Mouse (Mus musculus): ENCODE measurements around the gene Slc25a51.

Gene Slc25a51

DNA sequence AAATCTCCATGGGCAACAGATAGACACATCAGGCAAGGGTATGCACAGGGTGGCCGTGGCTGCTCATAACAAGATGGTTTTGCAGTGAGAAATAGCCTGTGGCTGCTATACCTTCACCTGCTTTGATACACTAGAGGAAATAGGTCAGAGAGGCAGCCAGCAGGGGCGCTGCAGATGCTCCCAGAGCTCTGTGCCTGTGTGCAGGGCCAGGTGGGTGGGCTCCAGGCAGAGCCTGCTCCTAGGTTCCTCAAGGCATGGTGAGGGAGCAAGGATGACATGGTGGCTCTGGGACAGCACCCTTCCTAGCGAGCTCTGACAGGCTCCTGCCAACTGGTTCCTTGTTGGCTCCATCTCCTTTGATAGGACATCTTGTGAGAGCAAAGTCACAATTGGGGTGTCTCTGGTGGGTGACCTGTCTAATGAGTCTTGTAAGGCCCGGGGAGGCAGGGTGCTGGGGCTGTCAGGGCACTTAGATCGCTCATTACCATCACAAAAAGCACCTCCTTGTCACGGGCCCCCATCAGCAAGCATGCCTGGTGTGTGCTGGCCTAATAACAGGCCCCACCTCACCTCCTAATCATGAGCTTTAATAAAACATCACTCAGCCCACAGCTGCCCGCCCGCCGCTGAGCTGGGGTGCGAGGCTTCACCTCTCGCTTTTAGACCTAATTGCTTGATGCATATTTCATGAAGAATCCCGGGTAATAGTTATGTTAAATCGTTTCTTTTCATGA lies 18.3 kb upstream of the Slc25a51 start:
- DNase-seq (ENCODE audit: extremely low read depth, low read depth), result no peak

GRCm38 (mm10) chr4:45423406-45423805 lies 14.8 kb upstream of the Slc25a51 start:
- DNase-seq (ENCODE audit: extremely low read depth, low read depth), result no peak

DNA sequence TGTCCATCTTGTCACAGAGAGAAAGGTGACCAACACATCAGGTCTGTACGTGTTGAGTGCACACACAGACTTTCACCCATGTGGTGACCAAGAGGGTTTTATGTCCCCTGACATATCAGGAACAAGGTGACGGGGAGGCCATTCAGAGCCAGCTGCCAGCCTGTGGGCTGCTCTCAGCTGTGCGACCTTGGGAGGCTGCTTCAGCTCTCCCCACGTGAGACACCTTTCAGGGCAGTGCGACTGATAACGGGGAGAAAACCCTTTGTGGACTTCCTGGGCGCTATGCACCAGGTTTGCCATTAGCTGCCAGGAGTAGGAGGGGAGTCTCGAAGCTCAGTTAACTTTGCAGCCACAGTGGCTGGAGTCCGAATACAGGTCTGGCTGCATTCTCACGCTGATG lies 14.1 kb upstream of the Slc25a51 start:
- DNase-seq (ENCODE audit: extremely low read depth, low read depth), result no peak

DNA sequence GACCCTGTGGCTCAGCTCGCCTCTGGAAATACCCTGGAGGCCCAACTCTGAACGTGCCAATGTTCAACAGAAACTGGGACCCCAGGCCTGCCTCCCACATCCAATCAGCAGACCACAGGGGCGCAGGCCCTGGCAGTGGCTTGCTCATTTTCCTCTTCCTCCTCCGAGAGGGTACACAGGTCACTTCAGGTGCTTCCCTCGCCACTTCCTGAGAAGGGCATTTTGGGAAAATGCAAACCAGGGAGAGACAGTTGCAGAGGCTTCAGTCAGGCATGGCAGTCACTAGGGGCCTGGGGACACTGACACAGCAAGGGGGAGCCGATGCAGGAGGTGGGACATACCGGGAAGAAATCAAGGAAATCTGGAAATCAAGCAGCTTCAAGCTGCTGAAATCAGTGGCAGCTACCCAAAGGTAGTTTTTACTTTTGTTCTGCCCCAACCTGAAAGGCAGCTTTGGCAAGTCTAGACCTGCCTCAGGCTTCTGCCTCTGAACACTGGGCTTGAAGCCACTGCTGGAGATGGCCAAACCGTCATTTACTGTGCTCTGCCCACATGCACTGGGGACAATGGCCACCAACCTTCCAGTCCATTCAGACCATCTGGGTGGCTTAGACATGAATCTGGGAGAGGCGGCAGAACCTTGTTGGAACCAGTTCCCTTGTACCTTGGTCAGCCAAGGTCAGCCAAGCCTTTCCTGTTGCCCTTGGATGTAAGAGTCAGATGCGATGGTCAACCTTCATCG lies 13.1 kb upstream of the Slc25a51 start:
- DNase-seq (ENCODE audit: extremely low read depth, low read depth), result no peak

GRCm38 (mm10) chr4:45420733-45421132 lies 12.2 kb upstream of the Slc25a51 start:
- no peak for DNase-seq (ENCODE audit: extremely low read depth, low read depth)

- DNase-seq (ENCODE audit: extremely low read depth, low read depth), result no peak
Measured at GRCm38 (mm10) chr4:45419051-45419450, 10.5 kb upstream of the Slc25a51 start.

DNA sequence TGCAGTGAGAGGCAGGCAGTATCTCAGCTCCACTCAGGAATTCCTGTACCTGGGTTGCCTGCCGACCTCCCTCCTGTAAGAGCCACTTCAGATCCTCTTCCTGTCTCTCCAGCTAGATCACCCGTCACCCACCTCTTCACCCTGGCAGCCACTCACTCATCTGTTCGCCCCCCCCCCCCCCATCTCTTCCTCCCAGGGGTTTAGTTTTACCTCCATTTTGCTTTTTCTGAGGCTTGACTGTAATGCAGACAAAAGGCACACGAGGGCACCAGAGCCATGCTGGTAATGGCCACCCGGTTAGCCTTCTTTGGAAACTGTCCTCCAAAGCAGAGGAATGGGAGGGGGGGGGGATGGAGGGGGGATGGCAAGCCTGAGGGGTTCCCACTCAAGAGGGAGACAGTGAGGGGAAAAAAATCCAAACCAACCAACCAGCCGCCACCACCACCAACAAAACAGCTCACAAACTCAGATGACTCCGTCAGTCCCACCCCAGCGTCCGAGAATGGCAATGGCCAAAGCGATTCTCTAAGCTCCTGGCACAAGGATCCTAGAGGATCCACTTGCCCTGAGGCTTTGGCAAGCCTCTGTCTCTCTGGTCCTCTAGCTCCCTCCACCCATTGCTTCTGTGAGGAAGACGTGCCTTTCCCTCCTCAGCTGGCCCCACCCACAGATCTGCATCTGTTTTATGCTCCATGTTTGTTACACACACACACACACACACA lies 9.8 kb upstream of the Slc25a51 start:
- DNase-seq (ENCODE audit: extremely low read depth, low read depth), result no peak

GRCm38 (mm10) chr4:45416314-45416713 lies 7.7 kb upstream of the Slc25a51 start:
- no peak for DNase-seq (ENCODE audit: extremely low read depth, low read depth)

GRCm38 (mm10) chr4:45413674-45414338 lies 5.2 kb upstream of the Slc25a51 start:
- DNase-seq (ENCODE audit: extremely low read depth, low read depth), result no peak

DNA sequence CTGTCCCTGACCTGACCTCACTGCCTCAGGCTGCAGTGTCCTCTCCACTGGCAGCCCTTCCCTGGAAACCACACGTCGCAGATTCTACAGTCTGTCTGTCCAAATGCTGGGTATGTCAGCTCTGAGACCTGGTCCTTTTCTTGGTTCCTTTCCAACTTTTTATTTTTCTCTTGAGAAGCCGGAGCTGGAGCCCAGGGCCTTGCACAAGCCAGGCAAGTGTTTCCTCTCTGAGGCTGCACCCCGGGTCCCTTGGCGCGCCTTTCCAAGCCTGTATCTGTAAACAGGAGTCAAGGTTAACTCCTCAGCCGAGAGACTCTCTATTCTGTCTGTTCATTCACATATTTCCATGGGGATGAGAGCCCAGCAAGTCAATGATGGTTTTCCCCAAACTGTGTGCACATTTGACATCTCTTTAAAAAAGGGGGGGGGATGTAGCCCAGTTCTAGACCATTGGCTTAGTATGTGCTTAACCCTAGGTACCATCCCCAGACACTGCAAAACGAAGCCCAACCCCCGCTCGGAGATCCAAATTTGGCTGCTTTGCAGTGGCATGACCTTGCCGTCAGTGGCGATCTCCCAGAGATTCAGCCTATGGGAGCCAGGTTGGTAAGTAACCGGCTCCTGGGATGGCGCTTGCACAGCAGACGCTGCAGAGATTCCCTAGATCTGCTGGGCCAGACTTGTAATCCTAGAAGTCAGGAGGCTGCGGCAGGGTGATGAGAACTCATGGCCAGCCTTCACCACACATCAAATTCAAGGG lies 4.0 kb upstream of the Slc25a51 start:
- no peak for DNase-seq (ENCODE audit: extremely low read depth, low read depth)

DNA sequence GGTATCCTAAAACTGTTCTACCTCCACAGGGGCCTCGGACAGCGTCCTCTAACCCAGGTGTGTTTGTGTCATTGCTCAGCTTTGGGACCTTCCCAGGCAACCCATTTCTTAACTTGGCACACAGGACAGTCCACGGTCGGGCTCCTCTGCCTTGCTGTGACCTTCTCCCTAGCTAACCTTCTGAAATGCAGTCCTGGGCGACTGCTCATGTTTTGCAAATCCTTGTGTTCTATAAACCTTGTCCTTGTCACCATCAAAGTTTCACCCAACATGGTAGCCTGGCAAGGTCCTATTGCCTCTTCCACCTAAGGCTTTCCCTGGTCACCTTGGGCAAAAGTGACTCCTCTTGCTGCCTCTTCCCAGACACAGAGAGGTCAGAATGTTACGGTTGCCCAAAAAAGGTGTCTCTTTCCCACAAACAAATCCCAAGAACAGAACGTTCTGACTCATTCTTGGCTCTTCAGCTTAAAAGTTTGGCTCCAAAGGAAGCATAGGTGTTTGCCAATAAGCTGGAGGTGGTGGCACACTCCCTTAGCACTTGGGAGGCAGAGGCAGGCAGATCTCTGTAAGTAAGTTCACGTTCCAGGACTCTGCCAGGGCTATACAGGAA lies 2.7 kb upstream of the Slc25a51 start:
- DNase-seq (ENCODE audit: extremely low read depth, low read depth), result no peak

GRCm38 (mm10) chr4:45409270-45409669 lies 704 bp upstream of the Slc25a51 start:
- peak; percentile 82 for DNase-seq (ENCODE audit: extremely low read depth, low read depth)

GRCm38 (mm10) chr4:45407703-45408334 lies 747 bp downstream of the Slc25a51 start:
- DNase-seq (ENCODE audit: extremely low read depth, low read depth), result no peak

DNA sequence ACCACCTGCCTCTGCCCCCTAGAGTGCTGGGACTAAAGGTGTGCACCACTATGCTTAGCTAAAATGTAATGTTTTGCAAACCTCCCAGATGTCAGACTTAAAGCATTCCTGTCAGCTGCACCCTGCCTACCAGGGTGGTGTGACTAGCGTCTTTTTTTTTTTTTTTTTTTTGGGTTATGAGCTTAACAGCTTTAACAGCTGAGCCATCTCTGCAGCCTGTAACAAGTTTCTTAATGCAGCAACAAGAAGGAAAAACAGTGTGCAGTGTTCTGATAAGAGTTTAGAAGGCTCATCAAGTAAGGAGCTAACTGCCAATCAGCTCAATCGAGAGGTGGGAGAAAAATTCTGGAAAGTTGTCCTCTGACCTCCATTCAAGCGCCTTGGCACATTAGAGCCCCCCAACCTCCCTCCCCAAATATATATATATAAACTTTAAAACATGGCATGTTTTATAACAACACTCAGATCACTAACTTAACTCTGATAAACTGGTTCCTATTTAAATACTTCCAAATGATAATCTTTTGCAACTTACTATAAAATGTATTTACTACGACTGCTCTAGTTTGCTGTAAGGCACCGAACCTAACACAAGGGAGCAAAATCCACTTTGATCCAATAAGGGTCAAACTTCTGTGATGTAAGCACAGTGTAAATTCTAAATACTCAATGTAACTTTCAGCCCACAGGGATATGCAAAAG lies 1.4 kb downstream of the Slc25a51 start:
- DNase-seq (ENCODE audit: extremely low read depth, low read depth), result peak; percentile 79

DNA sequence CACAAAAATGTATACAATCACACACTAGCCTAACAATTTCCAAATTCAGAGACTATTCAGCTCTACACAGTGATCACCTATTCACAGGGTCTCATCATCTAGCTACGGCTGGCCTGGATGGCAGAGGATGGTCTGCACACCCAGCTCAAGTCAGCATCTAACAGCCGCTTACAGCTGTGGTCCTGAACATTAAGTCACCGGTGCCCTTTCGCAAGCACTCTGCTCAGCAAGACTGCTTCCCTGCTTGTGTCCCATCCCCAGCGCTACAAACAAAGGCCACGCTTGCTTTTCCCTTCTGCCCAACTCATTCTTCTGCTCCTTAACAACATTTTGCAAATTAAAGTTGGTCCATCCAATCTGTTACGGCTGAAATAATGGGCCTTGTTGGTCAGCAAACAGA lies 2.2 kb downstream of the Slc25a51 start:
- no peak for DNase-seq (ENCODE audit: extremely low read depth, low read depth)

DNA sequence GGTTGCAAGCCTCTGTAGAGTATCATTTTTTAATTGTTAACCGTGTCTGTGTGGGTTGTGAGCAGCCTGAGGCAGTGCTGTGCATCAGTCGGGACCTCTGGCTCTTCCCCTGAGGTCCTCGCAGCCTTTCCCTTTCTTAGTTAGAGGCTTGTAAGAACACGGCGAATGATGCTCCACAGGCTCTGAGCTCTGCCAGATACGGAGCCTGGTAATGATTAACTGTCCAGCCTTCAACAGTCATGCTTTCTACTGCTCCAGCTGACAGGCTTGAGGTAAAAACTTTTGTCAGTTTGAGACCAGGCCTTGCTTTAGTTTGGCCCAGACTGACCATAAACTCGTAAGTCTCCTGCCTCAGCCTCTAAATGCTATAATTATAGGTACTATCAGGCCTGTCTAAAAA lies 3.3 kb downstream of the Slc25a51 start:
- no peak for DNase-seq (ENCODE audit: extremely low read depth, low read depth)

GRCm38 (mm10) chr4:45404086-45404485 lies 4.5 kb downstream of the Slc25a51 start:
- no peak for DNase-seq (ENCODE audit: extremely low read depth, low read depth)

DNA sequence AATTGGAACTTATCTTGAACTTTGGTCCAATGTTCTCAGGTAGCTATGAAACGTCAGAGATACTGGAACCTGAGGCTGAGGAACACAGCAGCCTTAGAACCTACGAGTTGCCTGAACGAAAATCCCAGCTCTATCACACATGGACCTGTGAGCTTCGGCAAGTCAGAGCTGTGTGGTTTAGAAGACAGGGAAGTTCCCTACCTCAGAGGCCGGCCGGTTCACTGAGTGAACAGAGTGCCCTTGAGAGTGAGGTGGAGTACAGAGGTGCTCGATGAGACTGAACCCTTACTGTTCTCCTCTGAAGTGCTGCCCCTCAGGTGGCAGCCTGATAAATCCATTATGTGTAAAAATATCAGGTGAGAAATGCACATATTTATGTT lies 5.1 kb downstream of the Slc25a51 start:
- DNase-seq (ENCODE audit: extremely low read depth, low read depth), result no peak

- DNase-seq (ENCODE audit: extremely low read depth, low read depth), result peak; percentile 88
Measured at GRCm38 (mm10) chr4:45402878-45403498, 5.6 kb downstream of the Slc25a51 start.
